Mouse (Mus musculus) urinary bladder, postnatal 25 days (tissue): Measurements from ENCODE around the gene Atxn7.

ENCODE experiments used
- DNase-seq: peaks from one replicate; pipeline ENCODE4 v3.0.0; 2022; ENCODE audit warnings: low spot score

Atxn7 gene

GRCm38 (mm10) chr14:14120230-14121096 is 159.2 kb downstream of the Atxn7 start, which contains the start of gene Psmd6:
TSS of gene Psmd6 (minus strand) at chr14:14120984.
- peak; percentile 89 for DNase-seq
